Mouse (Mus musculus): ENCODE measurements around the gene Nin.

Gene Nin

DNA sequence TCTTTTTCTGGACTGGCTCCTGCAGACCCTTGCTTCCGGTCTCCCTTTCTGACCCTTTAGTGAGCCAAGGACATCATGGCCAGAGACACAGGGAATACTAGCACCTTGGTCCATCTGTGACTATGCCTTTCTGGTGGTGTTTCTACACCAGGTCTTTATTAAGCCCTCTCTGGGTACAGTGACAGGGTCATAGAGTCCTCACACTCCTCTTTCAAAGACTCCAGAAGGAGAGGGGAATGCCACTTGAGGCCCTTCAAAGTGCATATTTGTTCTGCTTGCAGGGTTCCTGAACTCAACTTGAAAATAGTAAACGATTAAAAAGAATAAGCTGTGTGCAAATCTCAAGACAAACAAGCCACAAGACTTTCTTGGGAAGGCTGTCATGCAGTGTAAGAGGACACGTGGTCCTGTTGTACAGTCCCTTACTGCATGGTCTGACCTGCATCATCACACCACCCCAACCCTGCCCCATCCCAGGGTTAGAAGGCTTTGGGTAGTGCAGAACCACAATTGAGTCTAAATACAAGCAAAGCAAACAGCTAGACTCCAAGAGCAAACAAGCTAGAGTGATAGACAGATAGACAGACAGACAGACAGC is 30.5 kb downstream of the Nin start:
- DNase-seq (ENCODE audit: low read depth), result no peak

DNA sequence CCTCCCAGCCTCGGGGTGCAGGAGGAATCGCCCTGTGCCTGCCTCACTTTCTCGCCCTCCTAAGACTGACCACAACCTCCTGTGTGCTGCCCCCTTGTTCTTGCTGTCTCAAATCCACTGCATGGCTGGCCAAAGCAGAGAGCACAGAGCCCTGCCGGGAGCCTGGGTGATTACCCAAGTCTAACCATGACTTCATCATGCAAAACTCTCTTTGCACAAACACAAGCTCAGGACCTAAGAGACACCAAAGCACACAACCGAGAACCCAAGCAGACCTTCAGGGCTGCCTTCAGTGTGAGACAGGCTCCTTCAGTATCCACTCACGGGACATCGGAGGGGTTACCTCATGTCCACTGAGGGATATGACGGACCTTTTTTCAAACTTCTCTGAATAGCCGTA is 31.0 kb downstream of the Nin start:
- no peak for DNase-seq (ENCODE audit: low read depth)

- DNase-seq (ENCODE audit: low read depth), result peak; percentile 58
Measured at GRCm38 (mm10) chr12:70078471-70079025, 35.0 kb downstream of the Nin start.

- no peak for DNase-seq (ENCODE audit: low read depth)
Measured at GRCm38 (mm10) chr12:70076493-70076892, 37.0 kb downstream of the Nin start.

- DNase-seq (ENCODE audit: low read depth), result peak; percentile 66
Measured at GRCm38 (mm10) chr12:70075001-70075400, 38.5 kb downstream of the Nin start.

- no peak for DNase-seq (ENCODE audit: low read depth)
Measured at GRCm38 (mm10) chr12:70070888-70071287, 42.6 kb downstream of the Nin start.

DNA sequence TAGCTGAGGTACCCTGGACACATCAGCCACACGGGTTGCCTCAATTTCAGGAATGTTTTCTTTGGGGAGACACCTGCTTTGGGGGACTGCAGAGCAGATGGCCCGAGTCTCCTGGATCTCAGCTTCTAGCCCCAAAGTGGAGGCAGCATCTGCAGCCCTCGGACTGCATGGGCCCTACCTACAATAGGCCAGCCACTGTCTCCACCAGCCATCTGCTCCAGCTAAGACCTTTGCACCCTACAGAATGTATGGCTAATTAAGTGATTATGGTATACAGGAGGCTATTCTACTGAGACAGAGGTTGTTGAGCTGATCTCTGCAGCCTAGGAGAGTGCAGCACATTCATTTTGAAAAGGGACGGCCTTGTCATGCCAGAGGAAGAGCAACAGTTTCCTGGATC is 43.2 kb downstream of the Nin start:
- no peak for DNase-seq (ENCODE audit: low read depth)

DNA sequence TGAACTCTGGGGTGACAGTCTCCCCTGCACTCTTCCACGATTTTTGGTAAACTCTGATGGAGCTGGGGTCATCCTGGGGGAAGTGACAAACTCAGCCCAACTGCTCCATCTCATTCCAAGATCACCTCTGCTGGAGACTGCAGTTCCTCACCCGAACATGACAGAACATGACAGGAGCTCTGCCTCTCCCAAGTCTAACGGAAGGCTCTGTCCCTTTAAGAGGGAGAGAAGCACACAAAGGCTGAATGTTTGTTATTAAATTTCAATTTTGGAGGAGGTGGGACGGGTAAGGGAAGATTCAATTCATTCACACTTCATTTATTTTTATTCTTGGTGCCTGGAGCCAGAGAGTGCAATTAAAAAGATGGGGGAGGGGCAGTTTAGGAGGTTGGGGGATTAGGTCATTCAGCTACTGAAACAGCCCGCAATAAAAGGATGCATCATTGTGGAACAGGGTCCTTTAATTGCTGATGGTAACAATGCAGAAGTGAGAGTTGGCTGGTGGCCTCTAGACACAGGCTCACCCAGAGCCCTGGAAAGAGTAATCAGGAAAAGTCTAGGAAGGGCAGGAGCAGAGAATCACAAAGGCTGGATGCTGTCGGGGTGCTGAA is 44.8 kb downstream of the Nin start:
- no peak for DNase-seq (ENCODE audit: low read depth)

GRCm38 (mm10) chr12:70067849-70068248 is 45.7 kb downstream of the Nin start:
- no peak for DNase-seq (ENCODE audit: low read depth)

DNA sequence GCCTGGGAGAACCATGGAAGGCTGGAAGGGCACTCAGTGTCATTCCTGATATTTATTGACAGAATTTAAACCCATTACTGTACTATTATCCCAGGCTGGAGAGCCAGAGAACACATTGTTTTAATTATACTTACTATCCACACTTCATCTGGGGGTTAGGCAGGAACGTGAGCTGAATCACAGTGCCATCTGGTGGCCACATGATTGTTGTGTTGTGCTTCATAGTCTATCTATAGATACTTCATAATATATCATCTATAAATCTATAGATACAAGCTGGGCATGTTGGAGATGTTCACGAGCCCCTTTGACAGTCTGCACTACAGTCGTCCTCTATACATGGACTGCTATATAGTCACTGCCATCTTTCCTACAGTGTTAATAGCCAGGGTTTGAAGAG is 51.4 kb downstream of the Nin start:
- peak; percentile 74 for DNase-seq (ENCODE audit: low read depth)

- DNase-seq (ENCODE audit: low read depth), result no peak
Measured at GRCm38 (mm10) chr12:70058956-70059851, 54.3 kb downstream of the Nin start.

GRCm38 (mm10) chr12:70050699-70051098 is 62.8 kb downstream of the Nin start:
- no peak for DNase-seq (ENCODE audit: low read depth)

GRCm38 (mm10) chr12:70048741-70049140 is 64.8 kb downstream of the Nin start:
- no peak for DNase-seq (ENCODE audit: low read depth)

DNA sequence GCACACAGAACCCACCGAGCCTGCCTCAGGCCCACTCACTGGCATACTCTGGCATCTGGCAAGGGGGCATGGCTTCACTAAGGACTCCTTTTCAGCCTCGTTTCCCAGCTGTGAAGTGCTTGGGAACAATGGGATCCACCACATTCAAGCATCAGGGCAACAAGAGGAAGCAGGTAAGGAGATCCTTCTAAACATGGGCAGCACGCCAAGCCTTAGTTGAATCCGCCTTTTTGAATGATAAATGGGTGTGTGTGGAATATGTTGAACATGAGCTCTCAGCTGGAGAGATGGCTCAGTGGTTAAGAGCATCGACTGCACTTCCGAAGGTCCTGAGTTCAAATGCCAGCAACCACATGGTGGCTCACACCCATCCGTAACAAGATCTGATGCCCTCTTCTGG is 66.2 kb downstream of the Nin start:
- DNase-seq (ENCODE audit: low read depth), result no peak

- no peak for DNase-seq (ENCODE audit: low read depth)
Measured at GRCm38 (mm10) chr12:70044353-70044752, 69.2 kb downstream of the Nin start.

- DNase-seq (ENCODE audit: low read depth), result no peak
Measured at GRCm38 (mm10) chr12:70043421-70043820, 70.1 kb downstream of the Nin start.

GRCm38 (mm10) chr12:70040981-70041380 is 72.5 kb downstream of the Nin start:
- no peak for DNase-seq (ENCODE audit: low read depth)

DNA sequence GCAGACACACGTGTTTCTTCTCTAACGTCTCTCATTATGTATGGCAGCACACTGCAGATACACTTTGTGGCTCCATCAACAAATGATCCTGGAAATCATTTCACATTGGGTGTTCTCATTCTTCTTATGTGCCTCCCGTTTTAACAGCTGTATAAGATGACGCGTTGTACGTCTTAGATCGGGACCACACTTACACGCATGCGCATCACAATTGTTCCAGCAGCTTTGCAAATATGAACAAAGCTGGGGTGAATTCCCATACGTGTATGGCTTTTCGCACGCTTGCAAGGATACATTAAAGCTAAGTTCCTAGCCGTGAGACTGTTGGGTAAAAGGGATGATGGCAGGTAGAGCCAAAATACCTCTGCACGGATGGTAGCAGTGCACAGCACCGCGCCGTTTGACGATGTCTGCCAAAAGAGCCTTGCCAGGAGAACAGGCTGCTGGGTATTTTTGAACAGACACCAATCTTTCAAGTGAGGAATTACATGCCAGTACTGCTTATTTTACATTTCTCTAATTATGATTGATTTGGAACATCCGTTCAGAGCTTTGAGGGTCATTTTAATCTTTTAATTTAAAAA is 76.7 kb downstream of the Nin start:
- no peak for DNase-seq (ENCODE audit: low read depth)

- no peak for DNase-seq (ENCODE audit: low read depth)
Measured at GRCm38 (mm10) chr12:70026233-70026632, 87.3 kb downstream of the Nin start.

- DNase-seq (ENCODE audit: low read depth), result no peak
Measured at GRCm38 (mm10) chr12:70025431-70025830, 88.1 kb downstream of the Nin start.

DNA sequence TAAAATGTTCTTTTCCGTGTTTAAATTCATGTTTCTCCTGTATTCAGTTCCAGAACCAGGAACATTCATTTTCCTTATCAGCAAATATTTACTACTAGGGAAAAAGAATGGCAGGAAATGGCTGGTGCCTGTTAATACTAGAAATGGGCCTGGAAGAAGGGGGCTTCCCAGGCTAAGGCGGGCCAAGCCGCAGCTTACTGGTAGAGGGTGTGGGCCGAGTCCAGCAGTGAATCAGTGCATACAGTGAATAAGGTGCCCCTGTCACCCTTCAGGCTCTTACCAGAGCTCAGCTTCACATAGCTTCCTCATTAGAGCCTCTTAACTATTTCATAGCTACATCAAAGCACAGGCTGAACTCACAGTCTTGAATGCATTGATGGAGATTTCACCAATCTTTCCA is 89.9 kb downstream of the Nin start:
- no peak for DNase-seq (ENCODE audit: low read depth)

DNA sequence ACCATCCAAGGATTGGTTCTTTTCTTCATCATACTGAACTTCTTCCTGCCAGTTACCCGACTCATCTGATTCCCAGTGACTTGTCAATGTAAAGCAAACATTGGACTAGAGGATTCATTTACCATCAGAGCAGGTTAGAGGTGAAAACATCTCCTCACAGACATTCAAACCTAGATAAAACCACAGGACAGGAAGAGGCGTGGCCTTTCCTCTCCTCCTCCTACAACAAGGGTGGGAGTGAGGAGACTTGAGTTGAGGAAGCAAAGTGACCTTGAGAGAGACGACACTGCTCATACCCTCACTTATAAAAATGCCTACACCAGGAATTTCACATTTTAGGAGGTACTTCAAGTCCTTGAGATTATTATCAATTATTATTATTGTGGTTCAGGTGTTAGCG is 95.4 kb downstream of the Nin start:
- DNase-seq (ENCODE audit: low read depth), result peak; percentile 62

- DNase-seq (ENCODE audit: low read depth), result no peak
Measured at GRCm38 (mm10) chr12:70015936-70016335, 97.6 kb downstream of the Nin start.
